Mouse (Mus musculus) erythroblast, embryonic 14.5 days (primary cell): ENCODE results near the gene Osbp. TPM values are rescaled to one million over a fixed set of nuclear protein-coding genes. Genes with fewer than 3 reads are reported as not detected.

Experiments used
- H3K27me3 ChIP-seq: 2 replicates; pipeline ENCODE4 v1.6.1; 2012; ENCODE audit warnings: inconsistent platforms; ENCODE audit not compliant: control insufficient read depth
- H3K36me3 ChIP-seq: 2 replicates; pipeline ENCODE4 v1.6.1; 2012; ENCODE audit warnings: mild to moderate bottlenecking, inconsistent platforms; ENCODE audit not compliant: control insufficient read depth
- H3K4me1 ChIP-seq: 2 replicates; pipeline ENCODE4 v1.6.1; 2012; ENCODE audit warnings: inconsistent platforms; ENCODE audit not compliant: control insufficient read depth
- H3K4me3 ChIP-seq: replicated peaks from 2 replicates; pipeline ENCODE3; 2012; ENCODE audit warnings: moderate library complexity, mild to moderate bottlenecking, inconsistent platforms
- H3K9me3 ChIP-seq: 2 replicates; pipeline ENCODE4 v1.6.1; 2012; ENCODE audit warnings: low read length, inconsistent platforms, mixed read lengths; ENCODE audit not compliant: control insufficient read depth
- GATA1 ChIP-seq: IDR thresholded peaks from 2 replicates; pipeline ENCODE4 v1.6.1; 2012; ENCODE audit warnings: low read length, inconsistent platforms, mixed read lengths
- TAL1 ChIP-seq: IDR thresholded peaks from 3 replicates; pipeline ENCODE4 v1.6.1; 2012; ENCODE audit warnings: low read length, inconsistent platforms, mixed read lengths
- polyA plus RNA-seq: library from polyadenylated mRNA; stranded (reverse); fragments of >175 nt; gene quantifications from 2 replicates; pipeline ENCODE4 v1.2.3, GENCODE M21; 2012

Osbp gene
- polyA plus RNA-seq, 1 experiment, result 0.53 TPM

GRCm38 (mm10) chr19:12016192-12016591, 50.5 kb downstream of the Osbp start:
- H3K9me3 ChIP-seq, result no peaks in the 10 kb centered on the region
- H3K36me3 ChIP-seq, result no peaks in the 10 kb centered on the region
- peaks cover 19% of the 10 kb centered on the region for H3K4me1 ChIP-seq
- no peak overlapping the region for H3K4me3 ChIP-seq
- no peaks in the 10 kb centered on the region; the same call in 1 of the 2 replicates for H3K27me3 ChIP-seq
- no peak for TF ChIP-seq TAL1
- TF ChIP-seq GATA1, result no peak

- Histone ChIP-seq H3K27me3 (no peaks in the 10 kb centered on the region; the same call in 1 of the 2 replicates), H3K9me3 (no peaks in the 10 kb centered on the region), H3K36me3 (no peaks in the 10 kb centered on the region), H3K4me3 (no peak overlapping the region), H3K4me1 (no peaks in the 10 kb centered on the region)
- TF ChIP-seq TAL1, result no peak
- TF ChIP-seq GATA1, result no peak
Measured at GRCm38 (mm10) chr19:12024149-12024548, 58.4 kb downstream of the Osbp start.

GRCm38 (mm10) chr19:12025333-12025732, 59.6 kb downstream of the Osbp start:
- Histone ChIP-seq H3K36me3 (no peaks in the 10 kb centered on the region), H3K27me3 (no peaks in the 10 kb centered on the region), H3K4me1 (no peaks in the 10 kb centered on the region), H3K4me3 (no peak overlapping the region), H3K9me3 (no peaks in the 10 kb centered on the region)
- TF ChIP-seq TAL1, result no peak
- no peak for TF ChIP-seq GATA1

GRCm38 (mm10) chr19:12026606-12027005, 60.9 kb downstream of the Osbp start:
- Histone ChIP-seq H3K27me3 (no peaks in the 10 kb centered on the region), H3K36me3 (no peaks in the 10 kb centered on the region), H3K9me3 (no peaks in the 10 kb centered on the region), H3K4me1 (no peaks in the 10 kb centered on the region), H3K4me3 (no peak overlapping the region)
- TF ChIP-seq TAL1 (no peak), GATA1 (no peak)

- Histone ChIP-seq H3K27me3 (no peaks in the 10 kb centered on the region), H3K36me3 (no peaks in the 10 kb centered on the region), H3K4me3 (no peak overlapping the region), H3K9me3 (no peaks in the 10 kb centered on the region), H3K4me1 (no peaks in the 10 kb centered on the region)
- TF ChIP-seq TAL1 (no peak), GATA1 (no peak)
Measured at GRCm38 (mm10) chr19:12037727-12038126, 72.0 kb downstream of the Osbp start.

- Histone ChIP-seq H3K27me3 (no peaks in the 10 kb centered on the region), H3K36me3 (no peaks in the 10 kb centered on the region), H3K9me3 (no peaks in the 10 kb centered on the region), H3K4me3 (no peak within 1 kb of the TSS), H3K4me1 (no peaks in the 10 kb centered on the region)
- TF ChIP-seq GATA1 (no peak), TAL1 (no peak)
Measured at GRCm38 (mm10) chr19:12041217-12041616, 75.5 kb downstream of the Osbp start, which contains the start of gene Olfr1423. Olfr1423 (minus strand) TSS chr19:12041317.

GRCm38 (mm10) chr19:12043163-12043562, 77.4 kb downstream of the Osbp start:
- TF ChIP-seq TAL1 (no peak), GATA1 (no peak)
- Histone ChIP-seq H3K4me3 (no peak overlapping the region), H3K27me3 (no peaks in the 10 kb centered on the region), H3K4me1 (no peaks in the 10 kb centered on the region), H3K9me3 (no peaks in the 10 kb centered on the region), H3K36me3 (no peaks in the 10 kb centered on the region)

Other genes starting within 250 kb of the Osbp start
- not detected in 2 replicates for gene Gif, start 218.4 kb upstream of the Osbp start, polyA plus RNA-seq
- gene Mrpl16, start 195.6 kb upstream of the Osbp start, polyA plus RNA-seq, result 1.3 and 1.5 TPM in 2 replicates
- gene Stx3, start 146.5 kb upstream of the Osbp start, polyA plus RNA-seq, result not detected in 2 replicates
- gene Olfr1417, start 126.7 kb upstream of the Osbp start, polyA plus RNA-seq, result not detected in 2 replicates
- gene Olfr1418, start 104.9 kb upstream of the Osbp start, polyA plus RNA-seq, result not detected in 2 replicates
- not detected in 2 replicates for gene Olfr1419, start 90.8 kb upstream of the Osbp start, polyA plus RNA-seq
- gene Olfr1420, start 79.4 kb upstream of the Osbp start, polyA plus RNA-seq, result not detected in 2 replicates
- gene Patl1, start 53.5 kb upstream of the Osbp start, polyA plus RNA-seq, result 0.16 and 0.23 TPM in 2 replicates
- gene Olfr1423, start 75.4 kb downstream of the Osbp start, polyA plus RNA-seq, result not detected in 2 replicates
- gene Olfr1424, start 96.7 kb downstream of the Osbp start, polyA plus RNA-seq, result not detected in 2 replicates
- gene Olfr1425, start 111.8 kb downstream of the Osbp start, polyA plus RNA-seq, result not detected in 2 replicates
- gene Olfr1426, start 126.1 kb downstream of the Osbp start, polyA plus RNA-seq, result not detected in 2 replicates
- not detected in 2 replicates for gene Olfr1427, start 137.4 kb downstream of the Osbp start, polyA plus RNA-seq
- not detected in 2 replicates for gene Olfr1428, start 150.0 kb downstream of the Osbp start, polyA plus RNA-seq
- not detected in 2 replicates for gene Olfr76, start 157.3 kb downstream of the Osbp start, polyA plus RNA-seq
- gene Olfr1555-ps1, start 204.2 kb downstream of the Osbp start, polyA plus RNA-seq, result not detected in 2 replicates
- gene Olfr1431, start 234.7 kb downstream of the Osbp start, polyA plus RNA-seq, result not detected in 2 replicates